Mouse (Mus musculus) T-cell, adult 2 months (primary cell): Measurements from ENCODE around the gene Krt9.
"Not testable (repeated sequence)": the region's sequence is repeated elsewhere in the genome, so short reads cannot be mapped to it uniquely, and the experiment has no call there.

Experiments
- DNase-seq: peaks from one replicate; pipeline ENCODE4 v3.0.0; 2022; ENCODE audit warnings: low spot score

Gene Krt9

GRCm38 (mm10) chr11:100192992-100193391 is at the start of gene Krt9:
TSS of gene Krt9 (minus strand) at chr11:100193246.
- no peak for DNase-seq

GRCm38 (mm10) chr11:100240272-100240671 is 47.2 kb upstream of the Krt9 start:
- DNase-seq, result not testable (repeated sequence)

GRCm38 (mm10) chr11:100221741-100222140 is 28.7 kb upstream of the Krt9 start:
- DNase-seq, result no peak

GRCm38 (mm10) chr11:100219304-100219703 is 26.3 kb upstream of the Krt9 start:
- no peak for DNase-seq

- no peak for DNase-seq
Observed at GRCm38 (mm10) chr11:100208542-100208941, 15.5 kb upstream of the Krt9 start.

- no peak for DNase-seq
Observed at GRCm38 (mm10) chr11:100207498-100207897, 14.5 kb upstream of the Krt9 start, which contains the start of gene Krt14. TSS of gene Krt14 (minus strand) at chr11:100207548.

GRCm38 (mm10) chr11:100203448-100203847 is 10.4 kb upstream of the Krt9 start:
- no peak for DNase-seq

GRCm38 (mm10) chr11:100202906-100203305 is 9.9 kb upstream of the Krt9 start:
- DNase-seq, result no peak

GRCm38 (mm10) chr11:100200104-100200820 is 7.2 kb upstream of the Krt9 start:
- DNase-seq, result no peak

- DNase-seq, result no peak
Observed at GRCm38 (mm10) chr11:100198666-100199065, 5.6 kb upstream of the Krt9 start.

- no peak for DNase-seq
Observed at GRCm38 (mm10) chr11:100191820-100192219, 1.2 kb downstream of the Krt9 start.

GRCm38 (mm10) chr11:100186736-100187135 is 6.3 kb downstream of the Krt9 start:
- DNase-seq, result no peak

- DNase-seq, result no peak
Observed at GRCm38 (mm10) chr11:100181725-100182124, 11.3 kb downstream of the Krt9 start.

- DNase-seq, result no peak
Observed at GRCm38 (mm10) chr11:100179260-100179659, 13.8 kb downstream of the Krt9 start.

GRCm38 (mm10) chr11:100178307-100178706 is 14.7 kb downstream of the Krt9 start:
- DNase-seq, result no peak

- DNase-seq, result no peak
Observed at GRCm38 (mm10) chr11:100176791-100177190, 16.3 kb downstream of the Krt9 start.

- peak; percentile 15 for DNase-seq
Observed at GRCm38 (mm10) chr11:100168765-100169762, 24.0 kb downstream of the Krt9 start.

GRCm38 (mm10) chr11:100168071-100168470 is 25.0 kb downstream of the Krt9 start:
- no peak for DNase-seq

- no peak for DNase-seq
Observed at GRCm38 (mm10) chr11:100164392-100164791, 28.7 kb downstream of the Krt9 start.

GRCm38 (mm10) chr11:100157908-100158477 is 35.1 kb downstream of the Krt9 start:
- no peak for DNase-seq

GRCm38 (mm10) chr11:100157331-100157730 is 35.7 kb downstream of the Krt9 start:
- DNase-seq, result no peak

GRCm38 (mm10) chr11:100155497-100156255 is 37.4 kb downstream of the Krt9 start:
- no peak for DNase-seq
